Mouse (Mus musculus): ENCODE measurements around the gene Dgkd.

DNA sequence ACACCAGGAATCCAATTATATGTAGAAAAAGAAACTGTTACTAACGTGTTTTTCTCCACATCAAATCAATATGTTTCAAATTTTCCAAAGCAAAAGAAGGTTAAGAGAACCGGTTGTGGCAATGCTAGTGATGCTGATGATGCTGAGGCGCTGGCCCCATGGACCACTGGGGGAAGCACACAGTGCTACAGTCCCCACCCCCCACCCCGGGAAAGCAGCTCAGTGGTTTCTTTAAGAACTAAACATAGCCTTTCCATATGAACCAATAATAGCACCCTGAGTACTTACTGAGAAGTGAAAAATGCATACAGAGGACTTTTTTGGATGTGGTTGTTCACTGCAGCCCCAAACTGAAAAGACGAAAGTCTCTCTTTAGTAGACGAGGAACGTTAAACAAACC lies 41.7 kb upstream of the Dgkd start:
- no peak for TF ChIP-seq POLR2A (IDR thresholded peaks at IDR 0.05; ENCODE audit: borderline replicate concordance, control insufficient read depth, low read depth, low read length)
- no peak for TF ChIP-seq CTCF (IDR thresholded peaks at IDR 0.05; ENCODE audit: control insufficient read depth, insufficient read depth, low read length)

Data from bone marrow, adult 2 months (tissue).